Mouse (Mus musculus): ENCODE measurements around the gene Gosr2. TPM values are rescaled to one million over a fixed set of nuclear protein-coding genes. Genes with fewer than 3 reads are reported as not detected.

Gene Gosr2
- polyA plus RNA-seq, 1 experiment from 2014 or later, result 92.2 TPM

DNA sequence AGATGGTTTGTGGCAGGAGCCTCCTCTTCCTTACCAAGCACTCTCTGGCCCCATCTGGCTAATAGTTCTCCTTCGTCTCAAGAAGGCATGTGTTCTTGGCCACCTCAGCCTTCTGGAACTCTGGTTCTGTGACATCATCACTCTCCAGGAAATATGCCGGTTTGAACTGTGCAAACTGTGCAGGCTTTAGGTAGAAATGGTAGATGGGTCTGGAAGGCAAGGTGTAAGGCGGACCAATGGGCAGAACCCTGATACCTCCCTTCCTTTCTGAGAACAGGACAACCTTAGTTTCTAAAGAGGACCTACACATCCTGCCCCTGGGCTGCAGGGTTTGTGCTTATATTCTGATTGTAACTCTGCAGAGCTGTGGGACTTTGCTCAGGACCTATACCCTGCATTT, 58.9 kb downstream of the Gosr2 start, which contains the start of gene Lyzl6:
Gene Lyzl6 (minus strand): TSS at position 101 of the 400 bp plus-strand sequence.
- H3K9me3 ChIP-seq (ENCODE audit: low read length), result no peaks in the 10 kb centered on the region
- 76% methylated on average over 3 of the region's 3 CpGs for WGBS
- no peaks in the 10 kb centered on the region for H3K36me3 ChIP-seq (ENCODE audit: insufficient read depth, low read length)
- H3K4me3 ChIP-seq (ENCODE audit: low read length), result no peak within 1 kb of the TSS
- no peak for ATAC-seq (ENCODE audit: low FRiP score, low TSS enrichment)
- no peak within 1 kb of the TSS for H3K9ac ChIP-seq (replicated peaks; ENCODE audit: low read length)
- H3K27ac ChIP-seq (ENCODE audit: low read length), result no peak within 1 kb of the TSS
- no peak within 1 kb of the TSS for H3K4me2 ChIP-seq (replicated peaks; ENCODE audit: low read depth, low read length)
- no peaks in the 10 kb centered on the region for H3K4me1 ChIP-seq (ENCODE audit: insufficient read depth, low read length)
- H3K27me3 ChIP-seq (ENCODE audit: insufficient read depth, low read length), result peaks cover 25% of the 10 kb centered on the region

GRCm38 (mm10) chr11:103636261-103636660, 61.4 kb downstream of the Gosr2 start:
- H3K27me3 ChIP-seq (ENCODE audit: insufficient read depth, low read length), result peaks cover 24% of the 10 kb centered on the region
- no peak overlapping the region for H3K4me3 ChIP-seq (ENCODE audit: low read length)
- H3K9ac ChIP-seq (replicated peaks; ENCODE audit: low read length), result no peak overlapping the region
- WGBS, result 79% methylated on average over 6 of the region's 6 CpGs
- H3K4me2 ChIP-seq (replicated peaks; ENCODE audit: low read depth, low read length), result no peak overlapping the region
- H3K27ac ChIP-seq (ENCODE audit: low read length), result no peak overlapping the region
- no peaks in the 10 kb centered on the region for H3K36me3 ChIP-seq (ENCODE audit: insufficient read depth, low read length)
- no peaks in the 10 kb centered on the region for H3K4me1 ChIP-seq (ENCODE audit: insufficient read depth, low read length)
- H3K9me3 ChIP-seq (ENCODE audit: low read length), result no peaks in the 10 kb centered on the region
- ATAC-seq (ENCODE audit: low FRiP score, low TSS enrichment), result no peak

GRCm38 (mm10) chr11:103635481-103635880, 62.2 kb downstream of the Gosr2 start:
- H3K36me3 ChIP-seq (ENCODE audit: insufficient read depth, low read length), result no peaks in the 10 kb centered on the region

GRCm38 (mm10) chr11:103634806-103635205, 62.9 kb downstream of the Gosr2 start:
- H3K4me3 ChIP-seq (ENCODE audit: low read length), result no peak overlapping the region
- no peak overlapping the region for H3K27ac ChIP-seq (ENCODE audit: low read length)
- 85% methylated on average over 7 of the region's 7 CpGs for WGBS
- no peak overlapping the region for H3K9ac ChIP-seq (replicated peaks; ENCODE audit: low read length)
- no peaks in the 10 kb centered on the region for H3K36me3 ChIP-seq (ENCODE audit: insufficient read depth, low read length)
- H3K4me1 ChIP-seq (ENCODE audit: insufficient read depth, low read length), result no peaks in the 10 kb centered on the region
- H3K27me3 ChIP-seq (ENCODE audit: insufficient read depth, low read length), result peaks cover 13% of the 10 kb centered on the region
- H3K4me2 ChIP-seq (replicated peaks; ENCODE audit: low read depth, low read length), result no peak overlapping the region
- H3K9me3 ChIP-seq (ENCODE audit: low read length), result no peaks in the 10 kb centered on the region
- ATAC-seq (ENCODE audit: low FRiP score, low TSS enrichment), result no peak

More at GRCm38 (mm10) chr11:103635481-103635880, 62.2 kb downstream of the Gosr2 start:
- H3K4me3 ChIP-seq (ENCODE audit: low read length), result no peak overlapping the region
- 83% methylated on average over 3 of the region's 3 CpGs for WGBS
- no peaks in the 10 kb centered on the region for H3K9me3 ChIP-seq (ENCODE audit: low read length)
- no peaks in the 10 kb centered on the region for H3K4me1 ChIP-seq (ENCODE audit: insufficient read depth, low read length)
- H3K27ac ChIP-seq (ENCODE audit: low read length), result no peak overlapping the region
- H3K27me3 ChIP-seq (ENCODE audit: insufficient read depth, low read length), result peaks cover 18% of the 10 kb centered on the region
- ATAC-seq (ENCODE audit: low FRiP score, low TSS enrichment), result no peak
- no peak overlapping the region for H3K9ac ChIP-seq (replicated peaks; ENCODE audit: low read length)
- H3K4me2 ChIP-seq (replicated peaks; ENCODE audit: low read depth, low read length), result no peak overlapping the region

- Histone ChIP-seq H3K4me3 (ENCODE audit: low read length) (no peak overlapping the region), H3K4me1 (ENCODE audit: insufficient read depth, low read length) (no peaks in the 10 kb centered on the region), H3K4me2 (replicated peaks; ENCODE audit: low read depth, low read length) (no peak overlapping the region), H3K9ac (replicated peaks; ENCODE audit: low read length) (no peak overlapping the region), H3K36me3 (ENCODE audit: insufficient read depth, low read length) (no peaks in the 10 kb centered on the region), H3K27me3 (ENCODE audit: insufficient read depth, low read length) (no peaks in the 10 kb centered on the region), H3K27ac (ENCODE audit: low read length) (no peak overlapping the region), H3K9me3 (ENCODE audit: low read length) (no peaks in the 10 kb centered on the region)
- no peak for ATAC-seq (ENCODE audit: low FRiP score, low TSS enrichment)
- 83% methylated on average over 23 of the region's 23 CpGs for WGBS
Observed at GRCm38 (mm10) chr11:103627453-103627852, 70.2 kb downstream of the Gosr2 start.

Other genes with a start within 250 kb of the Gosr2 start
- gene Lrrc37a, start 193.3 kb downstream of the Gosr2 start, polyA plus RNA-seq (2015; fragmentation: Nextera tagmentation; extraction: Ambion mirVana), result not detected in 2 replicates
- gene Gm884, start 76.8 kb downstream of the Gosr2 start, polyA plus RNA-seq (2015; fragmentation: Nextera tagmentation; extraction: Ambion mirVana), result not detected in 2 replicates
- not detected in 2 replicates for gene Lyzl6, start 59.0 kb downstream of the Gosr2 start, polyA plus RNA-seq (2015; fragmentation: Nextera tagmentation; extraction: Ambion mirVana)
- gene Rprml, start 48.3 kb downstream of the Gosr2 start, polyA plus RNA-seq (2015; fragmentation: Nextera tagmentation; extraction: Ambion mirVana), result not detected in 2 replicates
- gene Wnt9b, start 51.9 kb upstream of the Gosr2 start, polyA plus RNA-seq (2015; fragmentation: Nextera tagmentation; extraction: Ambion mirVana), result 8.9 and 10.0 TPM in 2 replicates
- gene Wnt3, start 76.3 kb upstream of the Gosr2 start, polyA plus RNA-seq (2015; fragmentation: Nextera tagmentation; extraction: Ambion mirVana), result not detected in 2 replicates

All from kidney, embryonic 16.5 days (tissue).